Mouse (Mus musculus) layer of hippocampus, postnatal 10 days (tissue): Measurements from ENCODE around the gene Alg2. TPM values are rescaled to one million over a fixed set of nuclear protein-coding genes. Genes with fewer than 3 reads are reported as not detected.

Source experiments
- total RNA-seq, 2 experiments: library from RNA; stranded (reverse); gene quantifications; 2 replicates each; pipeline ENCODE4 v1.2.3; 2021

Alg2 gene
- total RNA-seq, 2 experiments from 2014 or later = 188 to 194 TPM

Other genes starting within 250 kb of the Alg2 start
- gene Tgfbr1, start 121.1 kb downstream of the Alg2 start, total RNA-seq = 10 to 100 TPM; 24.3 to 26.8 TPM
- 10 to 100 TPM; 71.5 to 74.1 TPM for gene Sec61b, start 325 bp upstream of the Alg2 start, total RNA-seq